Mouse (Mus musculus): ENCODE data around the gene Upb1.
"Not testable (repeated sequence)": the region's sequence is repeated elsewhere in the genome, so short reads cannot be mapped to it uniquely, and the experiment has no call there.

Gene Upb1

GRCm38 (mm10) chr10:75400958-75401357 lies at the start of gene Upb1:
TSS of gene Upb1 (plus strand) at chr10:75401115.
- no peak for DNase-seq (ENCODE audit: low read depth, low spot score)

GRCm38 (mm10) chr10:75352541-75352940 lies 48.4 kb upstream of the Upb1 start:
- DNase-seq (ENCODE audit: low read depth, low spot score): no peak

GRCm38 (mm10) chr10:75353838-75354241 lies 47.1 kb upstream of the Upb1 start:
- not testable (repeated sequence) for DNase-seq (ENCODE audit: low read depth, low spot score)

- DNase-seq (ENCODE audit: low read depth, low spot score): no peak
Observed at GRCm38 (mm10) chr10:75355341-75355740, 45.6 kb upstream of the Upb1 start.

GRCm38 (mm10) chr10:75364214-75364690 lies 36.7 kb upstream of the Upb1 start:
- DNase-seq (ENCODE audit: low read depth, low spot score): peak; percentile 28

GRCm38 (mm10) chr10:75364796-75365195 lies 36.1 kb upstream of the Upb1 start:
- DNase-seq (ENCODE audit: low read depth, low spot score): no peak

GRCm38 (mm10) chr10:75365231-75365633 lies 35.7 kb upstream of the Upb1 start:
- DNase-seq (ENCODE audit: low read depth, low spot score): peak; percentile 84

GRCm38 (mm10) chr10:75373655-75374351 lies 27.1 kb upstream of the Upb1 start:
- DNase-seq (ENCODE audit: low read depth, low spot score): not testable (repeated sequence)

GRCm38 (mm10) chr10:75378688-75379087 lies 22.2 kb upstream of the Upb1 start:
- no peak for DNase-seq (ENCODE audit: low read depth, low spot score)

GRCm38 (mm10) chr10:75390156-75390555 lies 10.8 kb upstream of the Upb1 start:
- no peak for DNase-seq (ENCODE audit: low read depth, low spot score)

- no peak for DNase-seq (ENCODE audit: low read depth, low spot score)
Observed at GRCm38 (mm10) chr10:75390832-75391231, 10.1 kb upstream of the Upb1 start.

- peak; percentile 22 for DNase-seq (ENCODE audit: low read depth, low spot score)
Observed at GRCm38 (mm10) chr10:75394796-75395195, 6.1 kb upstream of the Upb1 start.

- DNase-seq (ENCODE audit: low read depth, low spot score): no peak
Observed at GRCm38 (mm10) chr10:75396966-75397365, 3.9 kb upstream of the Upb1 start.

- no peak for DNase-seq (ENCODE audit: low read depth, low spot score)
Observed at GRCm38 (mm10) chr10:75405916-75406315, 5.0 kb downstream of the Upb1 start.

- no peak for DNase-seq (ENCODE audit: low read depth, low spot score)
Observed at GRCm38 (mm10) chr10:75406755-75407154, 5.8 kb downstream of the Upb1 start.

GRCm38 (mm10) chr10:75407741-75408140 lies 6.8 kb downstream of the Upb1 start:
- no peak for DNase-seq (ENCODE audit: low read depth, low spot score)

GRCm38 (mm10) chr10:75411343-75412113 lies 10.6 kb downstream of the Upb1 start:
- peak; percentile 67 for DNase-seq (ENCODE audit: low read depth, low spot score)

GRCm38 (mm10) chr10:75412114-75413103 lies 11.5 kb downstream of the Upb1 start:
- no peak for DNase-seq (ENCODE audit: low read depth, low spot score)

GRCm38 (mm10) chr10:75414925-75415324 lies 14.0 kb downstream of the Upb1 start:
- no peak for DNase-seq (ENCODE audit: low read depth, low spot score)

- DNase-seq (ENCODE audit: low read depth, low spot score): no peak
Observed at GRCm38 (mm10) chr10:75417363-75418042, 16.6 kb downstream of the Upb1 start.

GRCm38 (mm10) chr10:75418747-75419146 lies 17.8 kb downstream of the Upb1 start:
- no peak for DNase-seq (ENCODE audit: low read depth, low spot score)
